Mouse (Mus musculus) cerebellum, postnatal 25 days (tissue): ENCODE measurements around the gene Nup107.

Source experiments
- DNase-seq, 2 experiments: peaks; one replicate each; pipeline ENCODE4 v3.0.0; 2021; ENCODE audit warnings: mixed read lengths in 2 of 2

Nup107 gene

DNA sequence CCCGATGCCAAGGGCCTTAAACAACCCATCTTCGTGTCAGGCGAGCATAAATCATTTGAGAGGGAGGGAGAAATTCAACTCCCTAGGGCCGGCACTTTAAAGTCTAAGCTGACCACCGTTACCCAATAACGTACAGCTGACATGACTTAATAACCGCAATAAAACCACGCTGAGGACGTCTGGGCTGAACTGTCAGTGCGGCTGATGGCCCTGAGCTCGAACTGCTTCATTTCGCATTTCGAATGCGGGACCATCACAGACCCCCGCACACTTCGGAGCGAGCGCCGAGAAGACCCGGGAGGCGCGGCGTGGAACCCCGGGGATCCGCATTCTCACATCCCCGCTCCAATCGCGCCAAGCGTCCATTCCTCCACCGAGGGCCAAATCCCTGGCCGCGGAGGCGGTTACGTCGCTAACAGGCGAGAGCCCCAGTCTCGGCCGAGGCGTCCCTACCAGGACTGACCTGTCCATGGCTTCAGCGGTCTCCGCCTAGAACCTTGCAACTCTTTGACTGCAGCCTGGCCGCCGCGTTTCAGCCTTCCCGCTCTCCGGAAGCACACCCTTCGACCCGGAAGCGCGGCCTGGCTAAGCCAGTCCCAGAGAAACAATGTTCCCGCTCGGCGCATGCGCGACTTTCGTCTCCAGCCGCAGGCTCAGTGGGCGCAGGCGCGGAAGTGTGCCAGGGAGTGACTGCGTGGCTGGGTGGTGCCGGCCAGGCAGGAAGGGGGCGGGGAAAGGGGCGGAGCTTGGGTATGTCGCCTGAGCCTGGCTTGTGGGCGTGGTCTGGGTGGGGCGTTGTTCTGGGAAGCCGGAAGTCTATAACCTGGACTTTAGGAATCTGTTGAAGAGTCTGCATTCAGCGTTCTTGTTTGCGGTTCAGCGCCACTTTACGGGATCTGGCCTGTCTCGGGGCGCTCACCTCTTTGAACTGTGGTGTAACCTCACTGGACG lies at the start of gene Nup107:
TSS of gene Nup107 (minus strand) at position 565 of the 951 bp plus-strand sequence.
- DNase-seq: peak; percentile 100

DNA sequence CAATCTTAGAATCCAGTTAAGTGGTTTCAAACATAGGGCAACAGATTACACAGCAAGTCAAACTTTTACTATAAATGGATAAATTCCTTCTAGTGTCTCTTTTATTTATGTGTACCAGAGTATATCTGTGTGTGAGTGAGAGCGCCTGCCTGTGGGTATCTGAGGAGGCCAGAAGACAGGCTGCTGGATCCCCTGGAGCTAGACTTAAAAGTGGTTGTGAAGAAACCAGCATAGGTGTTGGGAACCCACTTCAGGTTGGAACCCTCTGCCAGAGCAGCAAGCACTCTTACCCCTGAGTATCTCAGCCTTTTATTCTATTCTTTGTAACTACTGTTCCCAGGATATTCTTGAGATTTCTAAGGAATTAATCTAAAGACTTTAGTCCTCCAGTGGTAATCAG lies 49.3 kb upstream of the Nup107 start:
- DNase-seq: no peak

DNA sequence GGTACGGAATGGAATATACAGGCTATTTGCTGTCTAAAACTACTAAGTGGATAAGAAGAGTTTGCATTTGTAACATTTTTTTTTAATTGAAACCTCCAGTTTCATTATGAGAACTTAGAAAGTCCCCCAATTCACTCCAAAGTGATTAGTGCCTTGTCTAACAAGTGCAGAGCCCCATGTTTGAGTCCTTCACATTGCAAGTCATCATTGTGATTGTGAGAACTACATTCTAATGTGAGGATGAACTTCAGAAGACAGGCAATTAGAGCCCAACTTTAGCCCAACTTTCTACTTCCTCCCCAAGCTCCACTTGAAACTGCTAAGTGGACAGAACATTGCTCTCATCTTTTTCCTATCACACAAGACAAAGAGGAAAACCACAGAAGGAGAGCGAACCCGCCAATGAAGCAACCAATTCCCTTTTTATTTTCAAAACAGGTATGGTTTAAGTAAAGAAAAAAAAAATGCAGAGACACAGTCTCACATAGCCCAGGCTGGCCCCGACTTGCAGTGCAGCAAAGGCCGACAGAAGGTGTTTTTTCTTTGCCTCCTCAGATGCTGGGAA lies 48.0 kb upstream of the Nup107 start:
- DNase-seq: no peak

DNA sequence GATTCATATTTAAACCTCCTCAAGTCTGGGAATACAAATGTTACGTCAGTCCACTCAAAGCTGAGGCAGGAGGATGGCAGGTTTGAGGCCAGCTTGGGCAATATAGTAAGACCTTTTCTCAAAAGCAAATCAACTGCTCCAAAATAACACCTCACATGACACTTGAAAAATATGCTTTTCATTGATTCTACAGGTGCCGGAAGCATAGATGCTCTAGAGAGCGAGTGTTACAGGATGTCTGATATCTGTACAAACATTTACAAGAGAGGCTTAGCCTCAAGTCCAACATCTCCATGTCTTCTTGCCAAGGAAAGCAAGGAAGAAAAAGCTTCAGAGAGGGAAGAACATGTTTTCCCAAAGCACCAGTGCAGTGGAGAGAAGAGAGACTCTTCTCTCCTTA lies 47.2 kb upstream of the Nup107 start:
- no peak for DNase-seq

DNA sequence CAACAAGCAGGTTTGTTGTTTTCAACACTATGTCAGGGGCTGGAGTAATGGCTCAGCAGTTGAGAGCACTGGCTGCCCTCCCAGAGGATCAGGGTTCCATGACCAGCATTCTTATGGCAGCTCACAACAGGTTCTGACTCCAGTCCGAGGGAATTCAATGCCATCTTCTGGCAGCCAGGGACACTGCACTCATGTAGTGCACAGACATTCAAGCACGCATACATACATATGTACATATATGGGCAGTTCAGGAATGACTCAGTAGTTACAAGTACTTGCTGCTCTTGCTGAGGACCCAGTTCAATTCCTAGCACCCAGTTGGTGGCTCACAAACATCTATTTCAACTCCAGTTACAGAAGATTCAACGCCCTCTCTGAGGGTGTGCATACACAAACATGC lies 46.4 kb upstream of the Nup107 start:
- DNase-seq: no peak

DNA sequence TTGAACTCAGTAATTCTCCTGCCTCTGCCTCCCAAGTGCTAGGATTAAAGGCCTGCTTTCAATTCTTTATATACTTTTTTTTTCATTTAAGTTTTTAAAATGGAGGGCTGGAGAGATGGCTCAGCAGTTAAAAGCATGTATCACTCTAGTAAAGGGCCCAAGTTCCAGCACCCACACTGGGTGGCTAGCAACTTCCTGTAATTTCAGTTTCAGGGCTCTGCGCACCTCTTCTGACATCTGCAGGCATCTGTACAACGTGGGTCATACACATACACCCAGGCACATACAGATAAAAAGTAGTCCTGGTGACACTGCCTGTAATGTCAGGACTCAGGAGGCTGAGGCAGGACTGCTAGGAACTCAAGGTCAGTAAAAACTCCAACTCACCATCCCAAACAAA lies 43.8 kb upstream of the Nup107 start:
- DNase-seq: no peak

DNA sequence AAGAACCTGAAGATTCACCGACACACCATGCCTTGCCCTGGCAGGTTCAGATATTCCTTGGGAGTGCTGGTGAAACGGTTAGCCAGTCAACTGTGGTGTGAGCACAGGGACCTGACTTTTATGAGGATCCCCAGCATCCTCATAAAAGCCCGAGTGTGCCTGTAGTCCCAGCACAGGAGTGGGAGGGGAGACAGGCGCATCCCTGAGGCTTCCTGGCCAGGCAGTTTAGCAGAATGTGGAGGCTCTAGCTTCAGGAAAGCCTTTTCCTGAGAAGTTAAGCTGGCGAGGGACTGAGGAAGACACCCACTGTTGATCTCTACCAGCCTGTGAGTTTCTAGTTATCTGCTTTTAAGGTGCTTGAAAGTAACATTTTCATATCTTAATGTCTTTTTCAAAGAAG lies 42.9 kb upstream of the Nup107 start:
- no peak for DNase-seq

DNA sequence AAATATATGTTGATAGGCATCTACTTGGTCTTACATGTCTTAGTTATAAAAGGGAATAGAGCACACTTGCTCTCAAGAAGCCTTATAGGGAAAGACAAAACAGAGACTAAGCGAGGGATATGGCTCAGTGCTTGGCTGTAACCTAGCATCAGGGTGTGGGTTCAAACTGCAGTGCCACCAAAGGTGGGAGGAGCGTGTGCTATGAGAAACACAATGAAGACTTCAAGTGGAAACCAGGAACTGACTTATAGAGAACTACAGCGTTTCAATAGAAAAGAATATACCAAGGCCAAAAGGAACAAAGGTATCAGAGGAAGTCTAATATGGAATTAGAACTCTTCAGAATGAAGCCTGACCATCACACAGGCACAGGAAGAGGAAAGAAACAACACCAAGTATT lies 38.3 kb upstream of the Nup107 start:
- DNase-seq: no peak

DNA sequence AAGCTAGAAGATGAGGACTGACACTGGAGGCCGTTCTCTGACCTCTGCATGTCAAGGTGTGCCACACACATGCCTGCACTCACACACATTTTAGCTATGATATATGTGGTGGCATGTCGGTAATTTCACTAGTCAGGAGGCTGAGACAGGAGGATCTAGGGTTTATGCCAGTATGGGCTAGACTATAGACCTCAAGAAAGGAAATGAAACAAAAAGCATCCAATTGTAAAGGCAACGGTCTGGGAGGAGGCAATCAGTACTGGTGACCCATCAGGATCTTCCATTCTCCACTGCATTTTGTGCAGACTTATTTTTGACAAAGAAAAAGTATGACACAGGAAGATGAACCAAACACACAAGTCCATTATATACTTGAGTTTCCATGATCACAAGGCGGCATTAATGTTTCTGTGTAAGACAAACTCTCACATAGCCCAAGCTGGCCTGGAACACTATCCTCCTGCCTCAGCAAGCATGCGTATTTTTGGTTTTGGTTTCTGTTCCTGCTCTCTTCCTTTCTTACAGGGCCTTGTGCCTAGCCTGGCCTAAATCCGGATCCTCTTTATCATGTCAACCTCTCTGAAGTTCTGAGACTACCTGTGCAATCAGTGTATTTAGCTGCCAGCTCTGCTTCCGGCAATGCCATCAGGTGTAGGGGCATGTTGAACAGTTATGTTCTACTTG lies 37.1 kb upstream of the Nup107 start:
- no peak for DNase-seq

DNA sequence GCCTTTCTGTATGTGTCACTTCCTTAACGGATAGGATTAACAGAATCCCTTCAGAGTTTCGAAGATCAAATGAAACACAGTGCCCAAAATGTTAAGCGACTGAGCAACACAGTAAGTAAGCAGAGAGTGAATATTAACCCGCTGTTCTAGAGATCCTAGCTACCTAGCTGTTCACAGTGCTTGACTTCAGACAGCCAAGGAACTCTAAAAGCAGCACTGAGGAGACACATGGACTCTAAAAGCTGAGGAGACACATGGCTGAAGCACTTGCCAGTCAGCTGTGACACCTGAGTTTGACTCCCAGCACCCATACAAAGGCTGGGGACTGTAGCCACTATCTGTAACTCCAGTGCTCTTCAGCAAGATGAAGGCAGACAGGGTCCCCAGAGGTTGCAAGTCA lies 36.5 kb upstream of the Nup107 start:
- no peak for DNase-seq

DNA sequence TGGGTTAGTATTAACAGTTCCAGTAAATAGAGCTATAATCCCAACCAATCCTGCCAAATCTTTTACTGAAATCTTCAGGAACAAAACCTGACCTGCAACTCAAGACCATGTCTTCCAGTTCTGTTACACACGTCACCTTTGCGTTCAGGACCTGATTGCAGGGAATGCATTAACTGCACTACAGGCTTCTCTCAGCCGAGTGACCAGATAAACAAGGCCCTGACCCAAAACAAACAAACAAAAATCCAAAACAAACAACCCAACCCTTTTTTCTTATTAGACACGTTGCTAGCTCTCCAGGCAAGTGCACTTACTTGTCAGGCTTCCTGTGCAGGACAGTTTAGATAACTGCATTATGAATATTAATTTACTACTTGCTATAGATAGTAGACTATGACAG lies 36.0 kb upstream of the Nup107 start:
- no peak for DNase-seq

DNA sequence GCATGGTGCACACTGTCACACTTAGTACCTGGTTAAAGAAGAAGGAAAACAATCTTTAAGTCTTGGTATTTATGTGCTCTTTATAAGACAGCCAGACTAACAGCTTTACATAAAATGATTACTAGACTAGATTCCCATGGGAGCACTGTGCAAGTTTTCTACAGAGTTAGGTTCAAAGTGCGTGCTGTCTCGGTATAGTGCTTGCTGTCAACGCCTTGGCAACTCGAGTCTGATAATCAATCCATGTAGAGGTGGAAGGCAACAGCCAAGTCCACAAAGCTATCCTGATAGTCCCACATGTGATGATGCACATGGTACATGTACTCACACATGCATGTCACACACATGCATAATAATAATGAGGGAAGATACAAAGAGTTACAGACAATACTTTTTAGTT lies 32.1 kb upstream of the Nup107 start:
- DNase-seq: no peak

DNA sequence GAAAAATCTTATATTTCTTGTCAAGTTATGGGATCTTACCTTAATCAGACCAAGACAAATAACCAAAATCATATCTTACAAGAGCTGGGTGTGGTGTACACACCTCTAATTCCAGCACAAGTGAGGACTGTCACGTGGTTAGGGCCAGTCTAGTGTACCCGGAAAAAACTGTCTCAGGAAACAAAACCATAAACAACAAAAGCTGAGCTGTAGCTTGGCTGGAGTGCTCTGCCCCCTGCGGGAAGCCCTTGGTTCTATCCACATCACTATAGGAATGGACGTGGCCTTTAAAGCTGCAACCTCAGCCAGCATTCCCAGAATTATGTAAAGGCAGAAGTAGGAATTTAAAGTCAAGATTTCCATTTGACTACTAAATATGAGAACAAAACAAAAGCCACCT lies 31.6 kb upstream of the Nup107 start:
- no peak for DNase-seq

DNA sequence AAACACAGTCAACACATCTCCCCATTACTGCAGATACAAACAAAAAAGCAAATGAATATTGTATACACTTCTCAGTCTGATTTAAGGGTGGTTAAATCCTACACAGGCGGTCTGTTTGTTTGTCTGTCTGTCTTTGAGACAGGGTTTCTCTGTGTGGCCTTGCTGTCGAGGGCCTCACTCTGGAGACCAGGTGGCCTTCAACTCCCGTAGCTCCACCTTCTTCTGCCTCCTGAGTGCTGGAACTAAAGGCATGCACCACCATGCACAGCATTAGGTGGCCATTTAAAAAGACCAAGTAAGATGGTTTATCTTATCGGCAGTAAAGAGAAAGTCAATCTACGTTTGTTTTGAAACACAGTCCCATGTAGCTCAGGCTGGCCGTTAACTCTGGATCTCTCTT lies 30.8 kb upstream of the Nup107 start:
- no peak for DNase-seq

DNA sequence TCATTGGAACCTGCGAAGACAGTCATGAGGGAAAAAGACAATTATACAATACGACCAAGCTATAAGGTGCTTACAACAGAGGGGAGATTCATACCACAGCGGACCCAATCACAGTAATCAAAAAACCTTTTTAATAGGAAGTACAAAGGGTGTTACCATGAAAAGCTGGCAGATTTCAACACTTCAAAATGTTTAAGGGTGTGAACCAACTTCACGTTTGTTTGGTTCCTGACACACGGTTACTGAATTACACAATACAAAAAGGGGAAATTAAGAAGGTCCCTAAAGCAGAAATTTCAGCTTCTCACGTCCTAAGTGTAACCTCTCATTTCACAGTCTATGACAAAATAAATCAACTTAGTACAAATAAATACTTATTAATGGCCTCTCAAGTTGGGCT lies 26.1 kb upstream of the Nup107 start:
- DNase-seq: no peak

DNA sequence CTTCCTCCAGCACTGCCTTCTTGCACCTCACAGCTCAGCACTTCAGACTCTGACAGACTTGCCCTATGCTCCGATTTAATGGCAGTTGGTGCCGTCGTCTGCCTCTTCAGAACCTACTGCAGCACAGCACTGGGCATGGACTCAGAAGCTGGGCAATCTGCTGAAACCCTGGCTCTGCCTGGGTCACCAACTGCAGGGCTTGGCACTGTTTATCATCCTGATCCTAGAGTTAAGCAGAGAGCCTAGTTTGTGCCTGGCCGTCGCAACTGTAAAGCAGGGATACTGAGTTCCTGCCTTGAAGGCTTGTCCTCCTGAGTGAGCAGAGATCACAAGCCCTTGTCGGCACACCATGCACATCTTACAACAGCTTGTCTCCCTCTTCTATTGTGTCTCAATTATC lies 24.2 kb upstream of the Nup107 start:
- DNase-seq: no peak

DNA sequence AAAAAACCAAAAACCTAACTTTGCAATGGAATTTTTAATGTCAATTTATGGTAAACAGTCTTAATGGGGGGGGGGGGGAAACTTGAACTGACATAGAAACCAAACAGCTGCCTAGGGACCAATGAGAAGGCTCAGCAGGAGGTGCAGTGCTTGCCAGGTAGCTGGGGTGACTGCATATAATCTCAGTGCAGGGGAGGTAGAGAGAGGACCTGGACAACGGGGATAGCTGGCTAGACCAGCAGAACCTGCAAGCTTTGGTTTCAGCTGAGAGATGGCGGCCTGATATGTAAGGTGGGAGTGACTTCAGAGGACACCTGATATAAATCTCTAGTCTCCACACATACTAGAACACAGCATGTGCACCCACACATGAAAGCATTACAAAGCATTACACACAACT lies 20.0 kb upstream of the Nup107 start:
- DNase-seq: no peak

DNA sequence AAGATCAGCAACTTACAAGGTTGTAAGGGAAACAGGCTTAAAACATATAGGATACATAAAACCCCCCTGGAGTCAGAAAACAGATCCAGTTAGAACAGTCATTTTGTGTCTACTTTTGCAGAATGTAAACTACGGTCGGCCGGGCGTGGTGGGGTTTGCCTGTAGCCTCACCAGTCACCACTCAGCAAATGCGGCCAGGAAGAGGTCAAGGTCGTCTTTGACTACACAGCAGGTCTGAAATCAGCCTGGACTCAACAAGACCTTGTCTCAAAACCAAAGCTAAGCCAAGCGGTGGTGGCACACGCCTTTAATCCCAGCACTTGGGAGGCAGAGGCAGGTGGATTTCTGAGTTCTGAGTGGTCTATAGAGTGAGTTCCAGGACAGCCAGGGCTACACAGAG lies 19.1 kb upstream of the Nup107 start:
- no peak for DNase-seq

DNA sequence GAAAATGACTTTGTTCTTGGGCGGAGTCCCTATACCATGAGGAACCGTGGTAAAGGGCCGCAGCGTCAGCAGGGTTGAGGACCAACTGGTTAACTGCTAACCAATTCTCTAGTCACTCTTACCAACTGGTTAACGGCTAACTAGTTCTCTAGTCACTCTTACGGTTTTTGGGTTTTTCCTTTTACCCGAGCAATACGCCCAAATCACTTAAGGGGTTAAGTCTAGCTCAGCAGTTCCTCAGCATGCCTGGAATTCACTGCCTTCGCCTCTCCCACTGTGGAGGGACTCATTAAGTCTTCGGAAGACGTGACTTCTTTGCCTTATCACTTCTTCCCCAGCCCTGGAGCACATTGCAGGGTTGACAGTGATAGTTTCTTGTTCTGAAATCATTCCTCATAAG lies 18.0 kb upstream of the Nup107 start:
- DNase-seq: no peak

DNA sequence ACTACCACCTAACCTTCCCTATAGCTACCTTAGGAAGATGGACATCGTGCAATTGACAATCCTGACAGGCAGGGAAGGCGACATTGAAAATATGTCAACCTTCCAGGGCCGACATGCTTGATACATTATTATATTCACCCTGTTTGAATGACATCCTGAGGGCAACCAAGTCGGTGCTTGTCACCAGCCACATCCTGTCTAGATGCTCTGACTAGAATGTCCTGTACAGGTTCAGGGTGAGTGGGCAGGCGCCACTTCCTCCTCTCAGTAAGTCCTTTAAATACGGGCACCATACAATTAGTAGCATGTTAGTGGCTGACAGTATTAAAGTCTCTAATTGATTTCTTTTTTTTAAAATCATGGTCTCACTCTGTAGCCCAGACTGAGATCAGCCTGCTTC lies 15.6 kb upstream of the Nup107 start:
- DNase-seq: no peak

DNA sequence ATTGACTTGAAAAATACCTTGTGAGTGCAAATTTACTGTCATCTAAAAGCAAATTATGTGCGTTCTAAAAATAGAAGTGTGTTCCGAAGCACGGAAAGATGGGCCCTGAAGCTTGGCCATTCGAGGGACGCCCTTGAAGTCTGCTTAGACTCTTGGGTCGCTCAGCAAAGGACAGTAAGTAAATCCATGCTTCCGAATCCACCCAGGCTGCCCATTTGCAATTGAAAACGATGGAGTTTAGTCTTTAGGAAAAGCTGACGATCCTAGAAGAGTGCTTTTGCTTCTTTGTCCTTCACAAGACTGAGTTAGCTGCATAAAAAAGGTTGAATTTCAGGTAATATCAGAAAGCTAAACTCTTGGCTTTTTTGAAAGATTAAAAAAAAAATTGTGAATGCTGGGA lies 13.4 kb upstream of the Nup107 start:
- no peak for DNase-seq

DNA sequence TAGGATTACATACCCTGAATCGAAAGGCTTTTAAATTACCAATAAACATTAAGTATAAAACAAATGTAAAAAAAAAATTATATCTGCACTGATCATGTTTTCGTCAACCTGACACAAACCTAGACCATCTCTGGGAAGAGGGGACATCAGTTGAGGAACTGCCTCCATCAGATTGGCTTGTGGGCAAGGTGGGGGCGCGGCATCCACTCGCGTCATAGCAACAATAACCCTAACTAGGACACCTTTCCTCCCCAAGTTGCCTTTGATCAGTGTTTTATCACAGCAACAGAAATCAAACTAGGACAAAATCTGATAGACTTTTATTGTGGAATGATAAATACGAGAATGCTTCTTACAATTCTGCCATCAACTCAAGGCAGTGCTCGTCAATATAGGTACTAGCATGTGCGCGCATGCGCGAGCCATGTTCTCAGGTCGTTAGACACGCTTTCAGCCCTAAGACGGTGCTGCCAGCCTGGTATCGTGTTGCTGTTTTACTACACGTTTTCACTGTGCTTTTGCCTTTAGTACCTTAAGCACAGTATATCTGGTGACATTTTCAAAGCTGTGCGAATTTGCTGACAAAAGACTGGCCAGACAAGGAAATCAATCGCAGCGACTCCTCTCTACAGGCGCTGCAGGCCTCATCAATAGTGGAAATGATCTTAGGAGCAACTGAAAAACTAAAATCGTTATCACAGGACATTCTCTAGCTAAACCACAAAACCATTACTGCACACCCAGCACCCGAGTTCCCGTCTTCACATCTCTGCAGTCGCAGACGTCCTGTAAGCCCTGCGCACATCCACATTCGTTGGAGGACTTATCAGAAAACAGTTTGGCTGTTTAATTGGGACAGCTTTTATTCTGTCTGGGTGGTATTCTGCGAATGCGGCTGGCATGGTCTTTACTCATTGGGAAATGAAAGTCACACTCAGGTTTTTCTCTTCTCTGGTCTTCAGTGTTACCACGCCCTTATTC lies 11.7 kb upstream of the Nup107 start:
- no peak for DNase-seq

DNA sequence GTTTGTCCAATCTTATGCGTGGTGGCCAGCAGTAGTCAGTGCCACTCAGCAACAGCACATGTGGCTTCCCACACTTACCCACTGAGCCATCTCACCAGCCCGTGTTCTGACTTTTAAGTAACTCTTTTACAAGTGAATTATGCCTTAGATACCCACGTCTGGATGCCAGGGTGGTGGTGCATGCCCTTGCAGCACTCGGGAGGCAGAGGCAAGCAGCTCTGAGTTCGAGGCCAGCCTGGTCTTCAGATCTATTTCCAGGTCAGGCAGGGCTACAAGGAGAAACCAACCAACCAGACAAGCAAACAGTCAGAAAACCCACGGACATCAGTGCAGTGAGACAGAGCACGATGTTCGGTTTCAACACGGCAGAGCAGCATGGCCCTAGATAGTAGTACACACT lies 9.4 kb upstream of the Nup107 start:
- DNase-seq: no peak
